Mouse (Mus musculus) bone marrow, adult 2 months (tissue): ENCODE measurements at regions not wholly inside any gene's neighbourhood (a gene's known extent, or its start where the extent isn't known, plus 50 kb on each side); places are given as distances from the start of the nearest gene placed in this dataset.

ENCODE experiments used
- CTCF ChIP-seq: fragments of 200-500 bp; IDR thresholded peaks from 2 replicates; pipeline ENCODE4 v1.5.1; 2011; ENCODE audit warnings: low read length, control low read depth; ENCODE audit not compliant: control insufficient read depth, insufficient read depth
- POLR2A ChIP-seq: fragments of 200-500 bp; IDR thresholded peaks from 2 replicates; pipeline ENCODE4 v1.6.1; 2011; ENCODE audit warnings: low read depth, mild to moderate bottlenecking, control low read depth, low read length, borderline replicate concordance; ENCODE audit not compliant: control insufficient read depth

DNA sequence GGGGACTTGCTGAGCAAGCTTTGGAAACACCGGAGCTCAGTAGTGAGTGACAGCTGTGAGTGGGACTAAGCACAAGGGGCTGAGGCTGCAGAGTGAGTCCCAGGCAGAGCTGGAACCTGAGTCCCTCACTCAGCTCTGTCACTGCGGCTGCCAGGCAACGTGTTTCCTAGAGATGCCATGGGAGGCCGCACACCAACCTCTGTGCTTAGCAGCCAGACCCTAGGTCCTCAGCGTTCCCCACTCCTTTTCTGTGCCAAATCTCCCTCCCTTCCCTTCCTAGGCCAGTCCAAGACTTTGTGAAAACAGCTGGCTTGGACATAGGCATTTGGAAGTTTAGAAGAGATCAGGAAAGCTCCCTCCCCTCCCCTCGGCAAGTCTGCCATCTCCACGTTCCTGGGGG, 78.9 kb downstream of the Gm26897 start:
- TF ChIP-seq POLR2A = no peak
- TF ChIP-seq CTCF = no peak
